Mouse (Mus musculus) kidney, postnatal 0 days (tissue): ENCODE data around the gene Sox18. TPM values are rescaled to one million over a fixed set of nuclear protein-coding genes. Genes with fewer than 3 reads are reported as not detected.

Experiments used
- ATAC-seq: fragments of 200-750 bp; cut with Nextera tagmentation; replicated peaks from 2 replicates; pipeline ENCODE4 v1.8.0; 2017; ENCODE audit warnings: low read depth, moderate number of reproducible peaks, moderate TSS enrichment, moderate library complexity; ENCODE audit not compliant: low FRiP score
- DNase-seq: peaks from one replicate; pipeline ENCODE4 v3.0.0-alpha.2; 2016; ENCODE audit warnings: low spot score
- H3K27ac ChIP-seq: fragments of 300-500 bp; sonication (generic); 2 replicates; pipeline ENCODE4 v1.5.1; 2014; ENCODE audit warnings: mild to moderate bottlenecking
- H3K27me3 ChIP-seq: fragments of 300-500 bp; sonication (generic); 2 replicates; pipeline ENCODE4 v1.6.1; 2014; ENCODE audit warnings: low read length, mixed read lengths; ENCODE audit not compliant: insufficient read depth
- H3K36me3 ChIP-seq: fragments of 300-500 bp; sonication (generic); 2 replicates; pipeline ENCODE4 v1.6.1; 2014; ENCODE audit warnings: low read length, mixed read lengths; ENCODE audit not compliant: insufficient read depth
- H3K4me1 ChIP-seq: fragments of 300-500 bp; sonication (generic); replicated peaks from 2 replicates; pipeline ENCODE4 v1.6.1; 2014; ENCODE audit warnings: antibody characterized with exemption, low read length, mixed read lengths; ENCODE audit not compliant: insufficient read depth
- H3K4me2 ChIP-seq: fragments of 300-500 bp; sonication (generic); 2 replicates; pipeline ENCODE4 v1.6.1; 2014; ENCODE audit warnings: mild to moderate bottlenecking, low read length, moderate library complexity, mixed read lengths
- H3K4me3 ChIP-seq: fragments of 300-500 bp; sonication (generic); replicated peaks from 2 replicates; pipeline ENCODE4 v1.5.1; 2014; ENCODE audit warnings: low read depth, low read length
- H3K9ac ChIP-seq: fragments of 300-500 bp; sonication (generic); 2 replicates; pipeline ENCODE4 v1.6.1; 2014; ENCODE audit warnings: low read depth, low read length
- H3K9me3 ChIP-seq: fragments of 300-500 bp; sonication (generic); replicated peaks from 2 replicates; pipeline ENCODE4 v1.6.1; 2016; ENCODE audit warnings: low read length, inconsistent platforms, mixed read lengths
- CTCF ChIP-seq: IDR thresholded peaks from 2 replicates; pipeline ENCODE4 v1.5.1; 2016; ENCODE audit warnings: antibody characterized with exemption, low read depth, mild to moderate bottlenecking, moderate library complexity
- WGBS: fragments of 180-500 bp; shearing (Covaris S2); extraction: QIAGEN DNeasy Blood & Tissue Kit; methylation state at CpG from one replicate; pipeline ENCODE4 v1.1.7; 2014; 5-methylcytosine and 5-hydroxymethylcytosine counted together
- polyA plus RNA-seq: library from polyadenylated mRNA; unstranded; fragments of >200 nt; fragmentation: Nextera tagmentation; extraction: Ambion mirVana; gene quantifications from 2 replicates; pipeline ENCODE4 v1.2.1, GENCODE M21; 2015

Sox18 gene
- polyA plus RNA-seq, 1 experiment from 2014 or later = 62.2 TPM

GRCm38 (mm10) chr2:181658930-181659555 is 12.4 kb downstream of the Sox18 start:
- H3K9ac ChIP-seq = no peak overlapping the region
- 42% methylated on average over 17 of the region's 17 CpGs for WGBS
- H3K4me2 ChIP-seq = peak overlapping the region; percentile 16; the same call in 1 of the 2 replicates
- no peaks in the 10 kb centered on the region for H3K4me1 ChIP-seq
- 0 out of 2 replicates have a peak overlapping the region, but pooled peaks have one; percentile 2 for H3K27ac ChIP-seq
- no peak overlapping the region for H3K4me3 ChIP-seq
- no peak for TF ChIP-seq CTCF
- H3K9me3 ChIP-seq = no peaks in the 10 kb centered on the region
- peaks cover 12% of the 10 kb centered on the region; the same call in 1 of the 2 replicates for H3K36me3 ChIP-seq
- H3K27me3 ChIP-seq = no peaks in the 10 kb centered on the region
- ATAC-seq = peak; percentile 34
- DNase-seq = peak; percentile 69

GRCm38 (mm10) chr2:181658528-181658927 is 12.9 kb downstream of the Sox18 start:
- H3K27ac ChIP-seq = no peak overlapping the region

GRCm38 (mm10) chr2:181657441-181657840 is 14.0 kb downstream of the Sox18 start:
- Histone ChIP-seq H3K9ac (no peak overlapping the region), H3K27ac (no peak overlapping the region), H3K36me3 (peaks cover 27% of the 10 kb centered on the region), H3K27me3 (no peaks in the 10 kb centered on the region), H3K4me1 (no peaks in the 10 kb centered on the region), H3K4me3 (no peak overlapping the region), H3K9me3 (no peaks in the 10 kb centered on the region), H3K4me2 (no peak overlapping the region)
- ATAC-seq (no peak), DNase-seq (peak; percentile 33)
- 39% methylated on average over 2 of the region's 2 CpGs for WGBS
- TF ChIP-seq CTCF = no peak

More at GRCm38 (mm10) chr2:181658528-181658927, 12.9 kb downstream of the Sox18 start:
- H3K9ac ChIP-seq = no peak overlapping the region
- no peaks in the 10 kb centered on the region for H3K9me3 ChIP-seq
- peaks cover 16% of the 10 kb centered on the region for H3K36me3 ChIP-seq
- TF ChIP-seq CTCF = no peak
- H3K4me3 ChIP-seq = no peak overlapping the region
- DNase-seq = no peak
- no peaks in the 10 kb centered on the region for H3K27me3 ChIP-seq
- ATAC-seq = no peak
- WGBS = 85% methylated on average over 7 of the region's 7 CpGs
- H3K4me1 ChIP-seq = no peaks in the 10 kb centered on the region
- H3K4me2 ChIP-seq = no peak overlapping the region

DNA sequence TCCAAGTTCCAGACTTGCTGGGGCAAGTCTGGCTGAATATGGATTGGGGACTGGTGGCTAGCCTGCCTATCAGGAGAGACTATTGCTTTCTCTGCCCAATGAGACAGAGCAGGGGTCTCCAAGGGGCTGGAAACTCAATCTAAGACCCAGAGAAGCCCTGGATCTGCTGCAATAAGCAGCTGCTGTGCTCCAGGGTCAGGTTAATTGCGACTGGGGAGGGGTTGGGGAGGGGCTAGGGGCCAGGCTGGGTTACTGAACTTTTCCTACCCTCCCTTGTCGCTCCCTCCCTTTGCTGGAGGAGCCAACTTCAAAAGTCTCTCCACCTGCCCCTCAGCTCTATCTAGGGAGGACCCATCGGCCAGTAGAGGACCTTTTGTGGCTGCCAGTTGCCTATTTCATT is 14.7 kb downstream of the Sox18 start, which contains the start of gene Gm29797:
Gene Gm29797, plus strand, starts transcription at position 301 of the 400 bp plus-strand sequence.
- Histone ChIP-seq H3K36me3 (peaks cover 34% of the 10 kb centered on the region), H3K4me1 (no peaks in the 10 kb centered on the region), H3K9ac (no peak within 1 kb of the TSS), H3K27me3 (no peaks in the 10 kb centered on the region), H3K9me3 (no peaks in the 10 kb centered on the region), H3K27ac (no peak within 1 kb of the TSS), H3K4me2 (no peak within 1 kb of the TSS), H3K4me3 (no peak within 1 kb of the TSS)
- DNase-seq (no peak), ATAC-seq (no peak)
- no peak for TF ChIP-seq CTCF
- WGBS = 63% methylated on average over 3 of the region's 3 CpGs

DNA sequence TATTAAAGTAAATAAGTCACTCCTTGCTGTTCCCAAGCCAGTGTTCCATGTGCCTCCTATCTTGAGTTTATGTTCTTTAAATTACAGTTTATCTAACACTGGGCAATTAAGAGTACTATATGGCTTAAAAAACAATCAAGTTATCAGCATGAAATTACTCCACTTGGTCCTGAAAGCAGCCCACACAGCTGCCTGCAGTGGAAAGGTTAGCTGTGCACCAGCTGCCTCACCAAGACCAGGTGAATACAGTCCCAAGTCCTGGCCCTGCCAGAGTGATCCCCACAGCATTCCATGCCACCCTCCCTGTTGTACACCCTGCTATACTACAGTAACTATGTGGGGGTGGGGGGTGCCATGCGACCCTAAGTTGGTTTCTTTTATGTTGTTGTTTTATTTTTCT is 17.9 kb downstream of the Sox18 start:
- Histone ChIP-seq H3K4me2 (no peak overlapping the region), H3K4me1 (no peaks in the 10 kb centered on the region), H3K9ac (no peak overlapping the region), H3K36me3 (peaks cover 57% of the 10 kb centered on the region), H3K4me3 (no peak overlapping the region), H3K27me3 (no peaks in the 10 kb centered on the region), H3K27ac (no peak overlapping the region), H3K9me3 (no peaks in the 10 kb centered on the region)
- TF ChIP-seq CTCF = no peak
- ATAC-seq = no peak
- WGBS = 91% methylated on average over 1 of the region's 1 CpGs
- no peak for DNase-seq

- no peak for DNase-seq
- H3K9ac ChIP-seq = no peak overlapping the region
- H3K4me2 ChIP-seq = no peak overlapping the region
- TF ChIP-seq CTCF = no peak
- H3K4me1 ChIP-seq = no peaks in the 10 kb centered on the region
- peaks cover 61% of the 10 kb centered on the region for H3K36me3 ChIP-seq
- no peaks in the 10 kb centered on the region for H3K27me3 ChIP-seq
- no peaks in the 10 kb centered on the region for H3K9me3 ChIP-seq
- no peak for ATAC-seq
- no peak overlapping the region for H3K4me3 ChIP-seq
- H3K27ac ChIP-seq = no peak overlapping the region
These were observed 18.4 kb downstream of the Sox18 start for GRCm38 (mm10) chr2:181653065-181653464.
